Mouse (Mus musculus) hindbrain, embryonic 11.5 days (tissue): ENCODE data around the gene Pramel4. TPM values are rescaled to one million over a fixed set of nuclear protein-coding genes. Genes with fewer than 3 reads are reported as not detected.
"Not testable (repeated sequence)": the region's sequence is repeated elsewhere in the genome, so short reads cannot be mapped to it uniquely, and the experiment has no call there.

Experiments
- ATAC-seq: fragments of 200-750 bp; cut with Nextera tagmentation; 2 replicates; pipeline ENCODE4 v1.8.0; 2017; ENCODE audit warnings: mild to moderate bottlenecking, moderate TSS enrichment, moderate library complexity; ENCODE audit not compliant: low FRiP score
- DNase-seq: peaks from one replicate; pipeline ENCODE4 v3.0.0-alpha.2; 2015; ENCODE audit warnings: low spot score
- H3K27ac ChIP-seq: fragments of 300-500 bp; sonication (generic); 2 replicates; pipeline ENCODE4 v1.5.1; 2014; ENCODE audit warnings: mild to moderate bottlenecking, low read depth, low read length
- H3K27me3 ChIP-seq: fragments of 300-500 bp; sonication (generic); 2 replicates; pipeline ENCODE4 v1.6.1; 2014; ENCODE audit warnings: mild to moderate bottlenecking, low read length, moderate library complexity, mixed read lengths; ENCODE audit not compliant: control insufficient read depth, insufficient read depth
- H3K36me3 ChIP-seq: fragments of 300-500 bp; sonication (generic); 2 replicates; pipeline ENCODE4 v1.6.1; 2014; ENCODE audit warnings: mild to moderate bottlenecking, low read length, moderate library complexity, mixed read lengths; ENCODE audit not compliant: control insufficient read depth, insufficient read depth
- H3K4me1 ChIP-seq: fragments of 300-500 bp; sonication (generic); replicated peaks from 2 replicates; pipeline ENCODE4 v1.6.1; 2014; ENCODE audit warnings: low read length, mixed read lengths; ENCODE audit not compliant: control insufficient read depth, insufficient read depth
- H3K4me2 ChIP-seq: fragments of 300-500 bp; sonication (generic); replicated peaks from 2 replicates; pipeline ENCODE4 v1.6.1; 2014; ENCODE audit warnings: mild to moderate bottlenecking, low read depth, low read length
- H3K4me3 ChIP-seq: fragments of 300-500 bp; sonication (generic); 2 replicates; pipeline ENCODE4 v1.5.1; 2014; ENCODE audit warnings: low read depth, low read length
- H3K9ac ChIP-seq: fragments of 300-500 bp; sonication (generic); 2 replicates; pipeline ENCODE4 v1.6.1; 2014; ENCODE audit warnings: low read depth, low read length
- H3K9me3 ChIP-seq: fragments of 300-500 bp; sonication (generic); 2 replicates; pipeline ENCODE4 v1.6.1; 2016; ENCODE audit warnings: low read length; ENCODE audit not compliant: control insufficient read depth
- WGBS: fragments of 180-500 bp; shearing (Covaris S2); extraction: QIAGEN DNeasy Blood & Tissue Kit; methylation state at CpG from one replicate; pipeline ENCODE4 v1.1.7; 2014; 5-methylcytosine and 5-hydroxymethylcytosine counted together
- polyA plus RNA-seq: library from polyadenylated mRNA; unstranded; fragments of >200 nt; fragmentation: Nextera tagmentation; extraction: Ambion mirVana; gene quantifications from 2 replicates; pipeline ENCODE4 v1.2.1, GENCODE M21; 2014

Pramel4 gene
- not detected in 2 replicates for polyA plus RNA-seq

DNA sequence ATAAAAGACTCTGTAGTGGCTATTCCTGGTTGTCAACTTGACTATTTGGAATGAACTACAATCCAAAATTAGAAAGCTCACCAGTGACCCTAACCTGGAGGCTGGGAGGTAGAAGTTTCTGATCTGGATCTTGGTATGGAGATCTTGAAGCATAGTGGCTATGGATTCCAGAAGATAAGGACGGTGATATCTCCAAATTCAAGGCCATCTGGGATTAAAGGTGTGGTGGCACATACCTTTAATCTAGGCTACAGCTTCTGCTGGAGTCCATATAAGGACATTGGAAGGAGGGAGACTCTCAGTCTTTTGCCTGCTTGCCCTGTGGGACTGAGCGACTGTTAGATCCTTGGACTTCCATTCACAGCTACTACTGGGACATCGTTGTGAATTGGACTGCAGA, at the start of gene Pramel4:
Pramel4 (plus strand) TSS at position 301 of the 400 bp plus-strand sequence.
- H3K27me3 ChIP-seq: not testable (repeated sequence)

DNA sequence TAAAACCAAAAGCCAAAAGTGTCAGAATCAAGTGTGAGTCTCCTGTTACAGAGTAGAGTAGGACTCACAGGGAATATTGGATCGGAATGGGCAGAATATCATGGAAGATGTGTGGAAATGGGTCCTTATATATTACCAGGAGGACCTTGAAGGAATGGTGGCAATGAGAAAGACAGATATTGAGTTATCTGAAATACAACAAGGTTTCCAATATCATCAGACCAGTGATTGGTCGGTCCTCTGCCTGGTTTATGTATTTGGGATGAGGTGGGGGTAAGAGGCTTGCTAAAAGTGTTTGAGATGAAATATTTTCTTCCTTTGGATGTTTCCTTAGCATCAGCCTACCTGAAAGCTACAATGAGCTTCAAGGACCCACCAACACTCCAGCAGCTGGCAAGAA, 47.2 kb downstream of the Pramel4 start, which contains the start of gene Gm13102:
Gm13102 (plus strand) TSS at position 301 of the 400 bp plus-strand sequence.
- H3K4me2 ChIP-seq, H3K27ac ChIP-seq, H3K9me3 ChIP-seq, H3K9ac ChIP-seq, ATAC-seq, H3K27me3 ChIP-seq, H3K4me3 ChIP-seq, H3K4me1 ChIP-seq, H3K36me3 ChIP-seq, DNase-seq: not testable (repeated sequence)
- no CpG with 5 or more reads among the region's 2 CpGs for WGBS

More for the DNA sequence above, at the start of gene Pramel4:
- H3K36me3 ChIP-seq, H3K4me1 ChIP-seq, H3K27ac ChIP-seq, ATAC-seq, H3K9ac ChIP-seq, H3K4me3 ChIP-seq, DNase-seq, H3K9me3 ChIP-seq, H3K4me2 ChIP-seq: not testable (repeated sequence)
- 90% methylated on average over 3 of the region's 3 CpGs for WGBS

Other genes with a start within 250 kb of the Pramel4 start
- not detected in 2 replicates for gene Gm13084, start 243.0 kb upstream of the Pramel4 start, polyA plus RNA-seq
- not detected in 2 replicates for gene Gm13103, start 212.6 kb upstream of the Pramel4 start, polyA plus RNA-seq
- not detected in 2 replicates for gene Pramef6, start 158.7 kb upstream of the Pramel4 start, polyA plus RNA-seq
- gene Pramef25, start 108.1 kb upstream of the Pramel4 start, polyA plus RNA-seq: not detected in 2 replicates
- not detected in 2 replicates for gene Gm13101, start 92.2 kb upstream of the Pramel4 start, polyA plus RNA-seq
- not detected in 2 replicates for gene Pramef17, start 64.8 kb upstream of the Pramel4 start, polyA plus RNA-seq
- gene Gm13102, start 47.3 kb downstream of the Pramel4 start, polyA plus RNA-seq: not detected in 2 replicates
- not detected in 2 replicates for gene Oog3, start 103.5 kb downstream of the Pramel4 start, polyA plus RNA-seq
- not detected in 2 replicates for gene Oog2, start 131.6 kb downstream of the Pramel4 start, polyA plus RNA-seq
- gene C87977, start 154.2 kb downstream of the Pramel4 start, polyA plus RNA-seq: not detected in 2 replicates
- gene Pramel5, start 221.4 kb downstream of the Pramel4 start, polyA plus RNA-seq: not detected in 2 replicates